Mouse (Mus musculus) cortical plate, adult 2 months (tissue): ENCODE results near the gene Mrm1.

Experiments used
- CTCF ChIP-seq: fragments of 200-500 bp; IDR thresholded peaks from 2 replicates; pipeline ENCODE4 v1.5.1; 2011; ENCODE audit warnings: mild to moderate bottlenecking, control low read depth, low read length; ENCODE audit not compliant: insufficient read depth; ENCODE audit errors: extremely low read depth
- POLR2A ChIP-seq: fragments of 200-500 bp; IDR thresholded peaks from 2 replicates; pipeline ENCODE4 v1.6.1; 2011; ENCODE audit warnings: mild to moderate bottlenecking, low read length, control low read depth; ENCODE audit not compliant: insufficient read depth; ENCODE audit errors: extremely low read depth

DNA sequence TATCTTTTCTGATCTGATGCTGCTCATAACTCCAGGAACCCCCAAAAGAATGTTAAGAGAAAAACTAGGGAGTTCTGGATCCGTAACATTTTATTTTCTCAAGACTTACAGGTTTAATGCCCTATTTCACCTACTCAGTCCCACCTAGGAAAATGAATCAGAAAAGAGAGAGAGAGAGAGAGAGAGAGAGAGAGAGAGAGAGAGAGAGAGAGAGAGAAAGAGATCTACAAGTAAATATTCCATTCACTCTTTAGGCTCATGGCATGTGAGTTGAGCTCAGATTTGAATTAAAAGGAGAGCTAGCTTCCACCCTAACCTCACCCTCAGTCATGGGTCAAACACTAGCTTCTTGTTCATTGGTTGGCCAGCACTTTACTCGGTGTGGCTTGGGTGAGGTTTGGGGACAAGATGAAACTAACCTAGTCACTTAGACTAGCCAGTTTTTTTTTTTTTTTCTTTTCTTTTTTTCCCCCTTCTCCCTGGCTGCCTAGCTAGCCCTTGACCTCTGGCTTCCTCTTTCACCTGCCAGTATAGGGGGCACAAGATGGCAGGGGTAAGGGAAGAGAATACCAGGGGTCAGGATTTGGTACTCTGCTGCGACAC, 8.7 kb upstream of the Mrm1 start:
- TF ChIP-seq CTCF (no peak), POLR2A (no peak)
